Mouse (Mus musculus): Measurements from ENCODE around the gene Tanc1. TPM values are rescaled to one million over a fixed set of nuclear protein-coding genes. Genes with fewer than 3 reads are reported as not detected.

Gene Tanc1
- polyA plus RNA-seq, 1 experiment from 2014 or later = 27.7 TPM

DNA sequence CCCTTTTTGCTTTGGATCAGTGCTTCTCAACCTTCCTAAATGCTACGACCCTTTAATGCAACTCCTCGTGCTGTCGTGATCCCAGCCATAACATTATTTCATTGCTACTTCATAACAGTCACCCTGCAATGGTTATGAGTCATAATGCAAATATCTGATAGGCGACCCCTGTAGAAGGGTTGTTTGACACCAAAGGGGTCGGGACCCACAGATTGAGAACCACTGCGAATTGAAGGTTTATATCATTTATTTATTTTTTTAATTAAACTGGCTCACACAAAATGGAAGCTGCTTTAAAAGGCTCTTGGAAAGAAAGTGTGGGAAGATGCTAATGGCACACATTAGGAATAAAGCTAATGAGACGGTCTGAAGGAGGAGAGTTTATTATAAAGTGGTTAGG lies 7.2 kb downstream of the Tanc1 start:
- Histone ChIP-seq H3K4me1 (peaks cover 43% of the 10 kb centered on the region), H3K27me3 (ENCODE audit: poor library complexity, severe bottlenecking) (0 out of 2 replicates have a peak, but pooled peaks cover under 1% of the 10 kb centered on the region), H3K27ac (no peak overlapping the region), H3K4me3 (no peak overlapping the region), H3K9me3 (no peaks in the 10 kb centered on the region), H3K36me3 (replicated peaks) (0 out of 2 replicates have a peak, but pooled peaks cover 6% of the 10 kb centered on the region)
- WGBS = 92% methylated on average over 7 of the region's 7 CpGs
- DNase-seq (ENCODE audit: extremely low spot score, low spot score) = no peak

DNA sequence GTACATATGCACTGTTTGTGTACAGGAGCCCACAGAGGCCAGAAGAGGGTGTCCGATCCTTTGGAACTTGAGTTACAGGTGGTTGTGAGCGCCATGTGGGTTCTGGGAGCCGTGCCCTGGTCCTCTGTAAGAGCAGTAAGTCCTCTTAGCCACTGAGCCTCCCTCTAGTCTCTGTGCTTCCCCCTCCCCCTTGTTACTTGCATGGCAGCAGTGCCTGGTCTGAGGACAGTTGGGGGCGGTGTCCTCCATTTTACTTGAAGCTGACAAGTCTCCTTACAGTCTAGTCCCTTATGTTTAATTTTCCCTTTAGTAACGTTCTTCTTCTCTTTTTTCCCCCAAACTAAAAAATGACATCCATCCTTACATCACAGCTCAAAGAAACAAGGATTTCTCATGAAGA lies 8.8 kb downstream of the Tanc1 start:
- DNase-seq (ENCODE audit: extremely low spot score, low spot score) = no peak
- no peaks in the 10 kb centered on the region for H3K9me3 ChIP-seq
- 88% methylated on average over 5 of the region's 5 CpGs for WGBS
- no peak overlapping the region for H3K4me3 ChIP-seq
- H3K36me3 ChIP-seq (replicated peaks) = 0 out of 2 replicates have a peak, but pooled peaks cover 9% of the 10 kb centered on the region
- H3K27me3 ChIP-seq (ENCODE audit: poor library complexity, severe bottlenecking) = no peaks in the 10 kb centered on the region
- H3K4me1 ChIP-seq = peaks cover 32% of the 10 kb centered on the region
- H3K27ac ChIP-seq = no peak overlapping the region

DNA sequence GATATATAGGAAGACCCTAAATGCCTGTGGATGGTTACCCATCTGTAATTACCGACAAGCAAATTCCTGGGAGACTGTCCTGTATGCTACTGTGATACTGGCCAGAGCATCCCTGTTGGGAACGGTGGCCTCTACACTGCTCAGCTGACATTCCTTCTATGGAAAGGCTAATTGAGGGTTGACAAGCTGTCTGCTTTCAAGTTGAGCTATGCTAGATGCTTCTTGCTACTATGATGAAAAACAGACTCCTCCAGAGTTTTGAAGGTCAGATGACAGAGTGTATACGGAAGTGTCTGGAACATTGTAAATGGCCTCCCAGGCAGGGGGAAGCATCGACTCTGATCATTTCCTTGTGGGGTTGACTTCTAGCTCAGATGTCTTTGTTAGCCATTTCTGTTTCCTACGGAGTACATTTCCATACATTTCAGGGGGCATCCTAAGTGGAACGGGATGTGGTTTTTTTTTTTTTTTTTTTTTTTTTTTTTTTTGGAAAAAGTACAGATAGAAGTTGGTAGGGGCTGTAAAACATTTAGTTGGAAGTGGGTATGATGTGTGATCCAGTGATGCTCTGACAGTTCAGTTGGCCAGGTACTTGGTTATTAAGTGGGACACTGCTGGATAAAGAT lies 10.8 kb downstream of the Tanc1 start:
- Histone ChIP-seq H3K27ac (no peak overlapping the region), H3K27me3 (ENCODE audit: poor library complexity, severe bottlenecking) (no peaks in the 10 kb centered on the region), H3K4me1 (peaks cover 40% of the 10 kb centered on the region), H3K36me3 (replicated peaks) (0 out of 2 replicates have a peak, but pooled peaks cover 9% of the 10 kb centered on the region), H3K9me3 (no peaks in the 10 kb centered on the region), H3K4me3 (no peak overlapping the region)
- DNase-seq (ENCODE audit: extremely low spot score, low spot score) = no peak
- WGBS = 79% methylated on average over 6 of the region's 6 CpGs

DNA sequence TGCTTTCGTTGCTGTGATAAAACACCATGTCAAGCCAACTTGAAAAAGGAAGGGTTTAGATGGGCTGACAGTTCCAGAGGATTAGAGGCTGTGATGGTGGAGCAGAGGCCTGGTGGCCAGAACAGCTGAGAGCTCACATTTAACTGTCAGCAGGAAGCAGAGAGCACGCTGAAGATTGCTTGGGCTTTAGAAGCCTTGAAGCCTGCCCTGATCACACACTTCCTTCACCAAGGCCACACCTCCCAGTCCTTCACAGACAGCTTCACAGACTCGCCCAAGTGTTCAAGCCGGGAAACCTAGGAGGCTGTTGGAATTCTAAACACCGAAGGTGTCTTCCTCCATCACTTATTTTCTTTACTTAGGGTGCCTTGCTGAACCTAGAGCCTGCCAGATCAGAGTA lies 12.0 kb downstream of the Tanc1 start:
- no peak overlapping the region for H3K27ac ChIP-seq
- H3K4me1 ChIP-seq = peaks cover 43% of the 10 kb centered on the region
- H3K4me3 ChIP-seq = no peak overlapping the region
- WGBS = 79% methylated on average over 5 of the region's 5 CpGs
- no peaks in the 10 kb centered on the region for H3K9me3 ChIP-seq
- H3K27me3 ChIP-seq (ENCODE audit: poor library complexity, severe bottlenecking) = no peaks in the 10 kb centered on the region
- 0 out of 2 replicates have a peak, but pooled peaks cover 9% of the 10 kb centered on the region for H3K36me3 ChIP-seq (replicated peaks)
- no peak for DNase-seq (ENCODE audit: extremely low spot score, low spot score)

DNA sequence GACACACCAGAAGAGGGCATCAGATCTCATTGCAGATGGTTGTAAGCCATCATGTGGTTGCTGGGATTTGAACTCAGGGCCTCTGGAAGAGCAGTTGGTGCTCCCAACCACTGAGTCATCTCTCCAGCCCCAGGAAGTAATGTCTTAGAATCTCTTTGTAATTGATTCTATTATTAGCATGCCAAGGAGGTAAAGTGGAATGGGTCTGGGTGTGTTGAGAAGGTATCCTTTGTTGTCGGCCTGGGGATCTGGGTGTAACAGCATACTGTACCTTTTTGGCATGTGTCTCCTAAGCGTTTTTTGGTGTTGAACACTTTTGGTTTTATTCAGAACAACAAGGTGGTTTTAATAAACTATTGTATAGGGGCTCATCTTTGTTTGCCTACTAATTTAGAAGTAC lies 13.6 kb downstream of the Tanc1 start:
- Histone ChIP-seq H3K27ac (no peak overlapping the region), H3K4me3 (no peak overlapping the region), H3K36me3 (replicated peaks) (0 out of 2 replicates have a peak, but pooled peaks cover 7% of the 10 kb centered on the region), H3K4me1 (peaks cover 50% of the 10 kb centered on the region), H3K9me3 (no peaks in the 10 kb centered on the region), H3K27me3 (ENCODE audit: poor library complexity, severe bottlenecking) (no peaks in the 10 kb centered on the region)
- no peak for DNase-seq (ENCODE audit: extremely low spot score, low spot score)
- WGBS = 89% methylated on average over 2 of the region's 2 CpGs

DNA sequence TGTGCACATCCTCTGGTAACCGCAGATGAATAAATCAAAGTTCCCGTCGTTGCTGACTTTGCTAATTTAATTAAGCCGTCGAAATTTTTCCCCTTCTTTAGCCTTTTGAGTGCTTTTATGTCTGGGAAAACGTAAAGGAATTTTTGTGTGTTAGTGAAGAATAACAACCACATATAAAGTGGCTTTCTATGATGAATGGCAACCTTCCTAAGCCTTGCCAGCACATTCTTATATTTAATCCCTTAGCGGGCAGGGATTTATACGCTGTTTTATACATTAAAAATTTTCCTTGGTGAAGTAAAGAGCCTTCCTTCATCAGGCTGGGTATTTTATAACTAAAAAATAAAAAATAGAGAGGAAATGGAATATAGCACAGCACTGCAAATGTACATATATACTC lies 14.1 kb downstream of the Tanc1 start:
- H3K36me3 ChIP-seq (replicated peaks) = 0 out of 2 replicates have a peak, but pooled peaks cover 5% of the 10 kb centered on the region
- DNase-seq (ENCODE audit: extremely low spot score, low spot score) = no peak
- 81% methylated on average over 8 of the region's 8 CpGs for WGBS
- peaks cover 50% of the 10 kb centered on the region for H3K4me1 ChIP-seq
- no peaks in the 10 kb centered on the region for H3K9me3 ChIP-seq
- no peak overlapping the region for H3K27ac ChIP-seq
- no peaks in the 10 kb centered on the region for H3K27me3 ChIP-seq (ENCODE audit: poor library complexity, severe bottlenecking)
- no peak overlapping the region for H3K4me3 ChIP-seq

DNA sequence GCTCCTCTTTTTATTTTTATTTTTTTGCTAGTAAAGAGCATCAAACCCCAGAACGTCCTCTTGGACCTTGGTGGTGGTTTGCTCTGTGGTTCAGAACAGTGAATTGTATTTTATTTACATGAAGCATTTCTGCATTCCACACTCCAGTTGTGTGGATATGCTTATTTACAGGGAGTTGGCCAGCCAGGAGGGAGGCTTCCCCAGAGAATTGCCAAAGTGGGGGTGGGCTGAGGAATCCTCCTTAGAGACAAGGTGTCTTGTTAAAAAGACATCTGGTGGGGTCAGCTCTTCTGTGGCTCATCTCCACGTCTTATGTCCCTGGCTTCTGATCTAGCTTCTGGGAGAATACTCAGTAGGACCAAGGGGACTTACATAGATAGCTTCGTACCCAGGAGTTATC lies 14.6 kb downstream of the Tanc1 start:
- 82% methylated on average over 3 of the region's 3 CpGs for WGBS
- H3K4me1 ChIP-seq = peaks cover 50% of the 10 kb centered on the region

DNA sequence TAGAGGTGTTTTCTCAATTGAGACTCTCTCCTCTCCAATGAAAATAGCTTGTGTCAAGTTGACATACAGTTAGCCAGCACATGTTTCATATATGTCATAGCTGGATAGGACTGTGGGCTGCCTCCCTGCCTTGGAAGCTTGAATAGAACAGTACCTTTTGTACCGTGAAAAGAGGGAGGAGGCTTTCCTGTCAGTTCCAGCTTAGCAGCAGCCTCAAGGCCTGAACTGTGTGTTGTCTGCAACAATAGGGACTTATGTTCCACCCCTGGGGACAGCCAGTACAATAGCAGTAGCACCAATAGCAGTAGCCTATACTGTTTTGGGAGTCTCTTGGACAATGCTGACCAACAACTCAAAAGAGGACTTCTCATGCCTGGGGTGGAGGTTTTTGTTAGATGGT lies 15.7 kb downstream of the Tanc1 start:
- H3K27me3 ChIP-seq (ENCODE audit: poor library complexity, severe bottlenecking) = no peaks in the 10 kb centered on the region
- H3K4me3 ChIP-seq = no peak overlapping the region
- H3K36me3 ChIP-seq (replicated peaks) = 0 out of 2 replicates have a peak, but pooled peaks cover 5% of the 10 kb centered on the region
- H3K27ac ChIP-seq = no peak overlapping the region
- H3K9me3 ChIP-seq = no peaks in the 10 kb centered on the region
- 8% methylated on average over 1 of the region's 1 CpGs for WGBS
- H3K4me1 ChIP-seq = peaks cover 49% of the 10 kb centered on the region
- DNase-seq (ENCODE audit: extremely low spot score, low spot score) = no peak

More for the DNA sequence above, 14.6 kb downstream of the Tanc1 start:
- no peak for DNase-seq (ENCODE audit: extremely low spot score, low spot score)
- Histone ChIP-seq H3K27me3 (ENCODE audit: poor library complexity, severe bottlenecking) (no peaks in the 10 kb centered on the region), H3K9me3 (no peaks in the 10 kb centered on the region), H3K4me3 (no peak overlapping the region), H3K27ac (no peak overlapping the region), H3K36me3 (replicated peaks) (0 out of 2 replicates have a peak, but pooled peaks cover 5% of the 10 kb centered on the region)

DNA sequence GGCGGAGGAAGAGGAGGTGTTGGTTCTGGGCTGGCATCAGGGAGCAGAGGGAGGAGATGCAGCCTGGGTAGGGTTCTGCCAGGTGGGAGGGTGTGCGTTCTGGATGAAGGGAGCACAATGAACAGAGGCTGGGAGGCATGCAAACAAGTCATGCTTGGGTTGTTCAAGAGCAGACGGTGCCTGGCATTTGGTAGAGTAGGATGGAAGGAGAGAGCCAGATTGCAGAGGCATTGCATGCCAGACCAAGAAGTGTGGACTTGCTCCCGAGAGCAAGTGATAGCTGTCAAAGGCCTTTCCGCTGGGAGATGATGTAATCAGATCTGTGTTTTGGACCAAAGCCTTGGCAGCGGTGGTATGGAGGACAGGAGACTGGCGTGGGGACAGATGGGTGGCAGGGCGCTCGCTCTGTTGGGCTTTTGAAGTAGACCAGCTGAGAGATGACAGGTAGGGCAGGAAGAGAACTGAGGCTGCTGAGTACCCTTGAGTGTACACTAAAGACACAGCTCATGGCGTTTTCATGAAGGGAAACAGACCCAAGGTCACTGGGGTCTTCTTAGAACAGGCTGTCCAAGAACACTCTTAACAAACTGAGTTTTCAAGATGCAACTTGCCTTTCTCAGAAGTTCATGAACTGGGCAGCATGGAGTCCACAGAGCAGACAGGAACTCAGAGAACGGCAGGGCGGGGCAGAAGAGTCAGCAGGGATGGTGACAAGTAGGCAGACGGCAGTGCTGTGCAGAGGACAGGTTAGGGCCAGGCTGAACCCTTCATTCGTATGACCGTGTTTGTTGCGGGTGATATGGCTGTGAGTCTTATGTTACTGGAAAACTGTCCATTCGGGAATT lies 16.4 kb downstream of the Tanc1 start:
- DNase-seq (ENCODE audit: extremely low spot score, low spot score) = no peak
- no peak overlapping the region for H3K27ac ChIP-seq
- H3K36me3 ChIP-seq (replicated peaks) = 0 out of 2 replicates have a peak, but pooled peaks cover 5% of the 10 kb centered on the region
- H3K4me1 ChIP-seq = peaks cover 47% of the 10 kb centered on the region
- WGBS = 86% methylated on average over 17 of the region's 17 CpGs
- H3K9me3 ChIP-seq = no peaks in the 10 kb centered on the region
- H3K4me3 ChIP-seq = no peak overlapping the region
- no peaks in the 10 kb centered on the region for H3K27me3 ChIP-seq (ENCODE audit: poor library complexity, severe bottlenecking)

DNA sequence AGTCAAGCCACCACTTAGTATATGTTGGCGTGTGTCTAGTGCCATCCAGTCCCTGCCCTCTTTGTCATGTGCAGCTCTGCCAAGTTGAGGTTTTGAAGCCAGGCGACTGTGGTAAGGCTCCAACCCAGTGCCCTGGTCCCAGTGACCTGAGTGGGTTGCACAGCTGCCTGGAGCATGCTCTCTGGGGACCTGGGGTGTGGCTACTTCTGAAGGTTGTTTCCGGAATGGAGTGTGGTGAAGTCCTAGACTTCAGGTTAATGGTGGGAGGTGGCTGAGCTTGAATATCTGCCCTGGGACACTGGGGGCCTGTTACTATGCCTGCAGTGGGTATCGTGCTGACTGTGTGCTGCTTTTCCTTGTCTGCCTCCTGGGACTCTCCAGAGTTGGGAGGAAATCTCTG lies 18.0 kb downstream of the Tanc1 start:
- Histone ChIP-seq H3K9me3 (peaks cover 2% of the 10 kb centered on the region), H3K4me1 (peaks cover 47% of the 10 kb centered on the region), H3K27ac (no peak overlapping the region), H3K4me3 (no peak overlapping the region), H3K27me3 (ENCODE audit: poor library complexity, severe bottlenecking) (no peaks in the 10 kb centered on the region), H3K36me3 (replicated peaks) (peaks cover 2% of the 10 kb centered on the region; the same call in 1 of the 2 replicates)
- WGBS = 85% methylated on average over 4 of the region's 4 CpGs
- DNase-seq (ENCODE audit: extremely low spot score, low spot score) = no peak

DNA sequence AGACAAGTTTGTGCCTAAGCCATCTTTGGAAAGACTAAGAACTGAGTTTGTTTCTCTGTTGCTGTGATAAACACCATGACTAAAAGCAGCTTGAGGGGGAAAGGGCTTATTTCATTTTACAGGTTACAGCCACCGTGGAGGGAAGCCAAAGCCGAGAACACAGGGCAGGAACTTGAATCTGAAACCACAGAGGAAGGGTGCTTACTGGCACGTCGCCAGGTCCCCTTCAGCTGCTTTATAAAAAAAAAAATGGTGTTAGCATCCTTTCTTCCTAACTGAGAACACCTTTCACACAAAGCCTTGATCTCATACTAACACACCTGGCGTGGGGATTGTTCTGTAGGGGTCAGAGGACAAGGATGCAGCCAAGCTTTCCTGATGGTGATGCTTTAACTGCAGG lies 19.6 kb downstream of the Tanc1 start:
- DNase-seq (ENCODE audit: extremely low spot score, low spot score) = no peak
- Histone ChIP-seq H3K9me3 (peaks cover 12% of the 10 kb centered on the region), H3K27me3 (ENCODE audit: poor library complexity, severe bottlenecking) (no peaks in the 10 kb centered on the region), H3K4me3 (no peak overlapping the region), H3K27ac (no peak overlapping the region), H3K36me3 (replicated peaks) (peaks cover 12% of the 10 kb centered on the region), H3K4me1 (peaks cover 37% of the 10 kb centered on the region)
- WGBS = 86% methylated on average over 5 of the region's 5 CpGs

DNA sequence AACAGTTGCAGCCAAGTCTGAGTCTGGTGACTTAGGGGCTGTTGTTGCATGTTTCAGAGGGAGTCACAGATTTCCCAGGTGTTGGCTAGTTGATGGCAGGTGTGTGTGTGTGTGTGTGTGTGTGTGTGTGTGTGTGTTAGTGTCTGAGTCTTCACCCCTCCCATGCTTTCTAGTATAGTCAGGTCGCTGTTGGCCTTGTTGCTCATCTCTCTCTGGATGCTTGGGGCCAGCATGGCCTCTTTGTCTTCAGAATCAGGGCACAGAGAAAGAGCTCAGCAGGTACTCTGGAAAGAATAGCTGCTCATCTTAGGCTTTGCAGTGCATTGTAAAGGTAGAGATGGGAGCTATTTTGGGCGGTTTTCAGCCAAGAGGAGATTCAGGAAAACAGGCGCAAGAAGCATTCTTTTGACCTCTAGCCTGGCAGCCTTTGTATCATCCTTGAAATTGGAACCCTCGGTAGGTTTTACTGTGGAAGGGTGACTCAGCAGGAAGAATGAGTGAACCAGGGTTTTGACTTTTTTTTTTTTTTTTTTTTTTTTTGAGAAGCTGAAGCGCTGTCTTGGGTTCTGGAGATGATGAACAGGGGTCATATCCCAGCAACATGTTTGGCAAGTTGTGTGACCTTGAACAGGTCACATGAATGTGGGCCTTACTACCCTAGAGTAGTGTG lies 22.1 kb downstream of the Tanc1 start:
- H3K27ac ChIP-seq = no peak overlapping the region
- no peaks in the 10 kb centered on the region for H3K27me3 ChIP-seq (ENCODE audit: poor library complexity, severe bottlenecking)
- peaks cover 15% of the 10 kb centered on the region for H3K36me3 ChIP-seq (replicated peaks)
- peaks cover 14% of the 10 kb centered on the region for H3K4me1 ChIP-seq
- no peak for DNase-seq (ENCODE audit: extremely low spot score, low spot score)
- H3K4me3 ChIP-seq = no peak overlapping the region
- 45% methylated on average over 5 of the region's 5 CpGs for WGBS
- H3K9me3 ChIP-seq = peaks cover 12% of the 10 kb centered on the region
